Mouse (Mus musculus): ENCODE data around the gene Dio1.

Dio1 gene

GRCm38 (mm10) chr4:107247110-107247509, 59.9 kb downstream of the Dio1 start:
- DNase-seq (ENCODE audit: low spot score): no peak

GRCm38 (mm10) chr4:107246040-107246439, 60.9 kb downstream of the Dio1 start:
- no peak for DNase-seq (ENCODE audit: low spot score)

GRCm38 (mm10) chr4:107245368-107245767, 61.6 kb downstream of the Dio1 start:
- no peak for DNase-seq (ENCODE audit: low spot score)

GRCm38 (mm10) chr4:107243365-107244333, 63.3 kb downstream of the Dio1 start:
- DNase-seq (ENCODE audit: low spot score): no peak
